Mouse (Mus musculus): ENCODE measurements around the gene Rab22a. TPM values are rescaled to one million over a fixed set of nuclear protein-coding genes. Genes with fewer than 3 reads are reported as not detected.
"Not testable (repeated sequence)": the region's sequence is repeated elsewhere in the genome, so short reads cannot be mapped to it uniquely, and the experiment has no call there.

Gene Rab22a
- total and polyA plus RNA-seq, 3 experiments: 13.9 to 23.1 (median 15.0) TPM

GRCm38 (mm10) chr2:173624667-173625066, 34.9 kb upstream of the Rab22a start:
- ATAC-seq (ENCODE audit: extremely low read depth, insufficient number of reproducible peaks, low FRiP score, poor library complexity, severe bottlenecking) (no peak), DNase-seq (ENCODE audit: low spot score) (no peak)
- H3K9me3 ChIP-seq (replicated peaks): no peaks in the 10 kb centered on the region
- H3K4me3 ChIP-seq (ENCODE audit: low read depth, low read length): no peak overlapping the region
- H3K4me1 ChIP-seq (ENCODE audit: insufficient read depth, low read depth, low read length): no peaks in the 10 kb centered on the region
- no peak for TF ChIP-seq GATA1 (IDR thresholded peaks at IDR 0.05; ENCODE audit: borderline replicate concordance, low read length)
- H3K27me3 ChIP-seq (ENCODE audit: insufficient read depth, low read length): no peaks in the 10 kb centered on the region
- peaks cover 38% of the 10 kb centered on the region for H3K36me3 ChIP-seq (replicated peaks)

GRCm38 (mm10) chr2:173625786-173626185, 33.8 kb upstream of the Rab22a start:
- Histone ChIP-seq H3K4me1 (ENCODE audit: insufficient read depth, low read depth, low read length) (no peaks in the 10 kb centered on the region), H3K27me3 (ENCODE audit: insufficient read depth, low read length) (no peaks in the 10 kb centered on the region), H3K4me3 (ENCODE audit: low read depth, low read length) (no peak overlapping the region), H3K9me3 (replicated peaks) (no peaks in the 10 kb centered on the region), H3K36me3 (replicated peaks) (peaks cover 41% of the 10 kb centered on the region)
- no peak for TF ChIP-seq GATA1 (IDR thresholded peaks at IDR 0.05; ENCODE audit: borderline replicate concordance, low read length)
- DNase-seq (ENCODE audit: low spot score): no peak
- ATAC-seq (ENCODE audit: extremely low read depth, insufficient number of reproducible peaks, low FRiP score, poor library complexity, severe bottlenecking): no peak

DNA sequence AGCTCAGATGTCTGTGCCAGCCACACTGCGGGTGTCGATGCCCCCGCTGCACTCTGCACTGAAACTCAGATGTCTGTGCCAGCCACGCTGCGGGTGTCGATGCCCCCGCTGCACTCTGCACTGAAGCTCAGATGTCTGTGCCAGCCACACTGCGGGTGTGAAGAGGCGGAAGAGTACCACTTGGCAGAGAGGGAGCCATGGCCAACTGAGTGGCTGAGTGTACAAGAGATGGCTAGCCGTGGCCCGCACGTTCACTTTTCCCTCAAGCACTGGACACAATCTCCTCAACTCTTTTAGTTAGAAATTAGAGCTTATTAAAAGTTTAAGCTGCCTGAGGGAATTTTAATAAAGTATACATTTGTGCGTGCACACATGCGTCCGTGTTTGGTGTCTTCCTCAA, 25.5 kb upstream of the Rab22a start:
- not testable (repeated sequence) for H3K4me1 ChIP-seq (ENCODE audit: insufficient read depth, low read depth, low read length); ATAC-seq (ENCODE audit: extremely low read depth, insufficient number of reproducible peaks, low FRiP score, poor library complexity, severe bottlenecking); H3K27me3 ChIP-seq (ENCODE audit: insufficient read depth, low read length); H3K9me3 ChIP-seq (replicated peaks); H3K4me3 ChIP-seq (ENCODE audit: low read depth, low read length); DNase-seq (ENCODE audit: low spot score)
- peaks cover 56% of the 10 kb centered on the region for H3K36me3 ChIP-seq (replicated peaks)

GRCm38 (mm10) chr2:173641370-173641769, 18.2 kb upstream of the Rab22a start:
- no peak overlapping the region for H3K4me3 ChIP-seq (ENCODE audit: low read depth, low read length)
- ATAC-seq (ENCODE audit: extremely low read depth, insufficient number of reproducible peaks, low FRiP score, poor library complexity, severe bottlenecking): no peak
- no peaks in the 10 kb centered on the region for H3K9me3 ChIP-seq (replicated peaks)
- no peak for TF ChIP-seq TAL1 (conservative IDR thresholded peaks at IDR 0.05; ENCODE audit: low read depth, low read length)
- no peak for TF ChIP-seq GATA2 (IDR thresholded peaks at IDR 0.05; ENCODE audit: borderline replicate concordance, low read depth, low read length)
- no peak for TF ChIP-seq CTCF (IDR thresholded peaks at IDR 0.05; ENCODE audit: low read depth, low read length)
- no peak for TF ChIP-seq GATA1 (IDR thresholded peaks at IDR 0.05; ENCODE audit: borderline replicate concordance, low read length)
- TF ChIP-seq POLR2AphosphoS5 (IDR thresholded peaks at IDR 0.05; ENCODE audit: insufficient replicate concordance, low read depth, low read length): no peak
- H3K4me1 ChIP-seq (ENCODE audit: insufficient read depth, low read depth, low read length): no peaks in the 10 kb centered on the region
- H3K27me3 ChIP-seq (ENCODE audit: insufficient read depth, low read length): no peaks in the 10 kb centered on the region
- peaks cover 59% of the 10 kb centered on the region for H3K36me3 ChIP-seq (replicated peaks)
- DNase-seq (ENCODE audit: low spot score): no peak

DNA sequence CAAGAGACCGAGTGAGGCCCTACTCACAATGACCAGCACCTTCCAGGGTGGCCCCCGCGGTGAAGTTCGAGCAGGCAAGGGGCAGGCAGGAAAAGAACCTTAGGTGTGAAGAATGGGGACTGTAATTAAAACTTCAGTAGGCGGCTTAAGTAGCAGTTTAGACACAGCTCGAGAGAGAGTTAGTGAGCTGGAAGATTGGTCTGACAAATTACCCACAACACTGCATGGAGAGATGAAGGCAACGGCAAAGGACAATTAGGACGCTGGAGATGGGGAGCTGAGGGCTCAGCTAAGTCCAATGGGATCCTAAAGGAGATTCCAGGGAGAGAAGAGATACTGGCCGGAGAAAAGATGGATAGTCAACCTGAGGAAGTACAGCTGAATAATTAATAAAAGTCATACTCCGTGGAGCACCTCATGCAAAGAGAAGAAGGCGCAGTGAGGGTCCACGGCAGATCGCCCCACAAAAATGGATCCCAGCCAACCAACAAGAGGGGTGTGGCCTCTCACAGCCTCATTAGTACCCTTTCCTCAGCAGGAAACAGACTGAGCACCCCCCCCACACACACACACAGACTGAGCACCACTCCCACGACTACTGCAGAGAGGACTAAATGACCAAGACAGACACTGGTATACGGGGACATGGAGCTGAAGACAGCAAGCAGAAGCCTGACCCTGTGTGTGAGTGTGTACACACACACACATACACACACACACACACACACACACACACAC, 17.1 kb upstream of the Rab22a start:
- Histone ChIP-seq H3K4me3 (ENCODE audit: low read depth, low read length) (no peak overlapping the region), H3K36me3 (replicated peaks) (peaks cover 64% of the 10 kb centered on the region), H3K9me3 (replicated peaks) (no peaks in the 10 kb centered on the region), H3K4me1 (ENCODE audit: insufficient read depth, low read depth, low read length) (no peaks in the 10 kb centered on the region), H3K27me3 (ENCODE audit: insufficient read depth, low read length) (no peaks in the 10 kb centered on the region)
- TF ChIP-seq CTCF (IDR thresholded peaks at IDR 0.05; ENCODE audit: low read depth, low read length): no peak
- no peak for TF ChIP-seq GATA1 (IDR thresholded peaks at IDR 0.05; ENCODE audit: borderline replicate concordance, low read length)
- TF ChIP-seq GATA2 (IDR thresholded peaks at IDR 0.05; ENCODE audit: borderline replicate concordance, low read depth, low read length): no peak
- TF ChIP-seq POLR2AphosphoS5 (IDR thresholded peaks at IDR 0.05; ENCODE audit: insufficient replicate concordance, low read depth, low read length): no peak
- TF ChIP-seq TAL1 (conservative IDR thresholded peaks at IDR 0.05; ENCODE audit: low read depth, low read length): no peak
- no peak for DNase-seq (ENCODE audit: low spot score)
- ATAC-seq (ENCODE audit: extremely low read depth, insufficient number of reproducible peaks, low FRiP score, poor library complexity, severe bottlenecking): no peak

GRCm38 (mm10) chr2:173647197-173647911, 12.2 kb upstream of the Rab22a start:
- no peak overlapping the region for H3K4me3 ChIP-seq (ENCODE audit: low read depth, low read length)
- no peaks in the 10 kb centered on the region for H3K27me3 ChIP-seq (ENCODE audit: insufficient read depth, low read length)
- peaks cover 62% of the 10 kb centered on the region for H3K36me3 ChIP-seq (replicated peaks)
- ATAC-seq (ENCODE audit: extremely low read depth, insufficient number of reproducible peaks, low FRiP score, poor library complexity, severe bottlenecking) (no peak), DNase-seq (ENCODE audit: low spot score) (no peak)
- TF ChIP-seq GATA2 (IDR thresholded peaks at IDR 0.05; ENCODE audit: borderline replicate concordance, low read depth, low read length) (no peak), CTCF (IDR thresholded peaks at IDR 0.05; ENCODE audit: low read depth, low read length) (no peak), TAL1 (conservative IDR thresholded peaks at IDR 0.05; ENCODE audit: low read depth, low read length) (no peak), POLR2AphosphoS5 (IDR thresholded peaks at IDR 0.05; ENCODE audit: insufficient replicate concordance, low read depth, low read length) (no peak), GATA1 (IDR thresholded peaks at IDR 0.05; ENCODE audit: borderline replicate concordance, low read length) (no peak)
- no peaks in the 10 kb centered on the region for H3K9me3 ChIP-seq (replicated peaks)
- no peaks in the 10 kb centered on the region for H3K4me1 ChIP-seq (ENCODE audit: insufficient read depth, low read depth, low read length)

- no peak for ATAC-seq (ENCODE audit: extremely low read depth, insufficient number of reproducible peaks, low FRiP score, poor library complexity, severe bottlenecking)
- peaks cover 67% of the 10 kb centered on the region for H3K36me3 ChIP-seq (replicated peaks)
- H3K27me3 ChIP-seq (ENCODE audit: insufficient read depth, low read length): no peaks in the 10 kb centered on the region
- no peak for TF ChIP-seq TAL1 (conservative IDR thresholded peaks at IDR 0.05; ENCODE audit: low read depth, low read length)
- TF ChIP-seq GATA1 (IDR thresholded peaks at IDR 0.05; ENCODE audit: borderline replicate concordance, low read length): no peak
- TF ChIP-seq CTCF (IDR thresholded peaks at IDR 0.05; ENCODE audit: low read depth, low read length): no peak
- no peak for TF ChIP-seq POLR2AphosphoS5 (IDR thresholded peaks at IDR 0.05; ENCODE audit: insufficient replicate concordance, low read depth, low read length)
- no peak for TF ChIP-seq GATA2 (IDR thresholded peaks at IDR 0.05; ENCODE audit: borderline replicate concordance, low read depth, low read length)
- no peaks in the 10 kb centered on the region for H3K4me1 ChIP-seq (ENCODE audit: insufficient read depth, low read depth, low read length)
- H3K9me3 ChIP-seq (replicated peaks): no peaks in the 10 kb centered on the region
- no peak for DNase-seq (ENCODE audit: low spot score)
- no peak overlapping the region for H3K4me3 ChIP-seq (ENCODE audit: low read depth, low read length)
Measured at GRCm38 (mm10) chr2:173649762-173650161, 9.8 kb upstream of the Rab22a start.
